Mouse (Mus musculus): ENCODE measurements around the gene B3galt5. TPM values are rescaled to one million over a fixed set of nuclear protein-coding genes. Genes with fewer than 3 reads are reported as not detected.

B3galt5 gene
- polyA plus RNA-seq (2015; fragmentation: Nextera tagmentation; extraction: Ambion mirVana) = 0.12 TPM in 1 of 2 replicates, not detected in the other

DNA sequence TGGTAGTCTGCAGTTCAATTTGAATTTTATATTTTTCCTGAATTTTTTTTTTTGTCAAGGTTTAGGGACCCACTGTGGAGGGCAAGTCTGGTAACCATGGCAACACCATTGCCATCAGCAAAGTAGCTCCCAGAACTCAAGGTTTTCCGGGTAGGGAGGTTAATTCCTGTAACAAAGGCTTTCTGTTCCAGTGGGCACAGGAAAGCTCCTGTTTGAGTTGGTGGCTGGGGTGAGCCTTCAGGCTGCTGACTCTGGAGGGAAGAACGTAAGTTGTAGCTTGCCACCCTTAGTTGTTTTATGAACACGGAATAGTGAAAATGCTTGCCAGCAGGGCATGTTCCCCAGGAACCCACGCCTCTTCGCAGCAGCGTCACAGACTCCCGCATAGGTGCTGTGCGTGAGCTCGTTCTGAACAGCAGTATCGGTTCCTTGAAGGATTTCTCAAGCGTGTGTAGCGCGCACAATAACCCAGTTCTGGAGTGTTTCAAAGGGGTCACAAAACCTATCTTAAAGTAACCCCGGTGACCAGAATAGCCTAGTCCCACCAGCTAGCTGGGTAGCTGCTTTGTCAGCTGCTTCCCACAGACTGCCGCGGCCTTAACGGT lies at the start of gene B3galt5:
B3galt5 (plus strand) TSS at position 436 of the 605 bp plus-strand sequence.

GRCm38 (mm10) chr16:96191531-96192506 lies 43.8 kb upstream of the B3galt5 start, which contains the start of gene Lca5l:
Gene Lca5l, minus strand, starts transcription at chr16:96192271.

DNA sequence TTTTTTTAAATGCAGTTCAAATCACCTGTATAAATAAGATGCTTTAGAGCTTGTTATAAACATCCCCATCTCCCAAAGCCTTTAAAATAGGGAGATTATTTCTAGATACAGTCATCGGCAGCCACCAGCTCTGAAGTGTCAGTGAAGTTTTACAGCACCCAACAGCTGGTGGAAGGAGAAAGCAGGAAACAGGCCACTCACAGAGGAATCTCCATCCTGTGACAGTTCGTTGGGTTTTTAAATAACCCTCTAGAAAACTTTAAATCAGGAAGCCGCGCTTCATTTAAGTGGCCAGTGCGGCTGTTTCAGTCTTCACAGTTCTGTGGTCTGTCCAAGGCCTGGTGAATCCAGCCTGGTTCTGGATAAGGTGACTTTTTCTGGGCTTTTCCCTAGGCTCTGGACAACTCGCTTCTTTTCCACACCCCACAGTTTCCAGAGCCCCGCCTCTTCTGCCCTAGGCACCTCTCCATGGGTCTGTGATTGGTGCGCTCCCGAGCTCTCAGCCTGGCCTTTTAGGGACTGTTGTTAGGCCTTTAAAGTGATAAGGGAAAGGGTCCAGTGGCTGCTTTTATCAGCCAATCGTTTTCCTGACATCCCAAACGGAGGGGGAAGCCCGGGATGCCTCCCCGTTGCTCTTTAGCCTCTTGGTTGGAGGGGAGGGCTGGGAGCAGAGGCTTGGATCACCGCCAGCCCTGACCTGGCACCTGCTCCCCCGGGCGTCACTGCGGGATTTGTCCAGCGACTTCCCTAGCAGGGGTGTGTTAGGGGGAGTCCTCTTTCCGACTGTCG lies 35.5 kb upstream of the B3galt5 start, which contains the start of gene Sh3bgr:
Sh3bgr (plus strand) TSS at position 538 of the 789 bp plus-strand sequence.

Other genes with a start within 250 kb of the B3galt5 start
- gene Psmg1, start 244.8 kb upstream of the B3galt5 start, polyA plus RNA-seq (2015; fragmentation: Nextera tagmentation; extraction: Ambion mirVana) = 37.1 and 46.8 TPM in 2 replicates
- 48.8 and 51.7 TPM in 2 replicates for gene Brwd1, start 153.3 kb upstream of the B3galt5 start, polyA plus RNA-seq (2015; fragmentation: Nextera tagmentation; extraction: Ambion mirVana)
- gene Hmgn1, start 108.1 kb upstream of the B3galt5 start, polyA plus RNA-seq (2015; fragmentation: Nextera tagmentation; extraction: Ambion mirVana) = 179 and 276 TPM in 2 replicates
- 20.1 and 22.4 TPM in 2 replicates for gene Wrb, start 90.4 kb upstream of the B3galt5 start, polyA plus RNA-seq (2015; fragmentation: Nextera tagmentation; extraction: Ambion mirVana)
- gene Lca5l, start 43.5 kb upstream of the B3galt5 start, polyA plus RNA-seq (2015; fragmentation: Nextera tagmentation; extraction: Ambion mirVana) = 1.7 and 2.1 TPM in 2 replicates
- 513 and 524 TPM in 2 replicates for gene Sh3bgr, start 35.4 kb upstream of the B3galt5 start, polyA plus RNA-seq (2015; fragmentation: Nextera tagmentation; extraction: Ambion mirVana)
- 0.05 and 0.15 TPM in 2 replicates for gene Itgb2l, start 207.8 kb downstream of the B3galt5 start, polyA plus RNA-seq (2015; fragmentation: Nextera tagmentation; extraction: Ambion mirVana)
- gene Pcp4, start 231.8 kb downstream of the B3galt5 start, polyA plus RNA-seq (2015; fragmentation: Nextera tagmentation; extraction: Ambion mirVana) = 0.57 TPM in 1 of 2 replicates, not detected in the other

All from skeletal muscle tissue, postnatal 0 days (tissue).